Mouse (Mus musculus): Measurements from ENCODE around the gene Hrasls. TPM values are rescaled to one million over a fixed set of nuclear protein-coding genes. Genes with fewer than 3 reads are reported as not detected.

Gene Hrasls
- polyA plus RNA-seq, 1 experiment from 2014 or later = 1.4 TPM

DNA sequence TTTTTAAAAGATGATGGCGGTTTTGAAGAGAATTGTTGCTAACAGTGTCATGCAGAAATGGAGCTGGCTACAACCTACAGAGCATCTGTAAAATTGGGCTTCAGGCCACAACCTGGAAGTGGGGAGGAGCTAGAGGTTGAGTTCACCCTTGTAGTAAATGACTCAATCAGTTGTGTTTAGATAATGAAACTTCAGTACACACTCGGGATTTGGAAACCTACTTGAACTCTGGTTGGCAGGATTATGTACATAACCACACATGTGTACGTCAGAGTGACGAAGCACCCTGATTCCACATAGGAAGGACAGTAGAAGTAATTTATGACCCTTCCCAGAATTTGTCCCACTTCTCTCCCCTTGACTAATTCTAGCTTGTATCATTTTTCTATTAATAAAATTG is 44.8 kb downstream of the Hrasls start:
- no peak for DNase-seq (ENCODE audit: low spot score)

More for the DNA sequence above, 44.8 kb downstream of the Hrasls start:
- H3K27ac ChIP-seq (replicated peaks; ENCODE audit: low read depth, low read length) = no peak overlapping the region
- H3K4me1 ChIP-seq (ENCODE audit: control insufficient read depth, insufficient read depth, low read length) = no peaks in the 10 kb centered on the region
- WGBS = 86% methylated on average over 4 of the region's 4 CpGs
- no peaks in the 10 kb centered on the region for H3K36me3 ChIP-seq (replicated peaks; ENCODE audit: control insufficient read depth, insufficient read depth, low read depth, low read length)
- no peak overlapping the region for H3K4me3 ChIP-seq (ENCODE audit: low read depth, low read length)
- H3K9ac ChIP-seq (replicated peaks; ENCODE audit: low read length) = no peak overlapping the region
- ATAC-seq (replicated peaks; ENCODE audit: insufficient number of reproducible peaks, low FRiP score, low TSS enrichment, low read depth) = no peak
- H3K4me2 ChIP-seq (ENCODE audit: low read depth, low read length) = no peak overlapping the region
- no peaks in the 10 kb centered on the region for H3K27me3 ChIP-seq (ENCODE audit: control insufficient read depth, insufficient read depth, low read length)
- H3K9me3 ChIP-seq (replicated peaks; ENCODE audit: control insufficient read depth, low read length) = no peaks in the 10 kb centered on the region

Other genes with a start within 250 kb of the Hrasls start
- gene Atp13a5, start 169.0 kb downstream of the Hrasls start, polyA plus RNA-seq (2014; fragmentation: Nextera tagmentation; extraction: Ambion mirVana) = 0.10 TPM in 1 of 2 replicates, not detected in the other